In genomic region chr17:28905377-28905916, GRCm38 (mm10) we compare ENCODE assay signal across 16 mouse cellular contexts. TPM values are rescaled to one million over a fixed set of nuclear protein-coding genes. Genes with fewer than 3 reads are reported as not detected.
DNase-seq lines count a peak whose midpoint lies in the region; ATAC-seq and TF ChIP-seq lines count a peak whose summit lies in the region.
"Had no signal": no experiment of that assay in that cellular context is flagged by ENCODE, and none has a peak within 500 bp of the region (broad histone marks: within the 10 kb centered on the region; RNA-seq: fewer than 3 reads in every experiment).

No protein-coding gene starts in this region.

- H3K4me3 ChIP-seq in left cerebral cortex, adult 2 months: 0 out of 2 replicates have a peak overlapping the region, but pooled peaks have one; percentile 22
- no peak overlapping the region for H3K4me3 ChIP-seq in hindbrain, embryonic 12.5 days
- no peak overlapping the region for H3K4me3 ChIP-seq in midbrain, embryonic 16.5 days (ENCODE audit: low read depth, low read length)
- no peak overlapping the region for H3K4me3 ChIP-seq in intestine, embryonic 16.5 days (ENCODE audit: low read length)
- H3K4me3 ChIP-seq: kidney, embryonic 15.5 days; limb, embryonic 13.5 days had no signal

- no peaks in the 10 kb centered on the region for H3K9me3 ChIP-seq in hindbrain, embryonic 12.5 days (replicated peaks)
- no peaks in the 10 kb centered on the region for H3K9me3 ChIP-seq in midbrain, embryonic 16.5 days (replicated peaks; ENCODE audit: control insufficient read depth, low read length, poor library complexity, severe bottlenecking)
- H3K9me3 ChIP-seq in intestine, embryonic 16.5 days (ENCODE audit: control insufficient read depth, low read length): no peaks in the 10 kb centered on the region
- H3K9me3 ChIP-seq: kidney, embryonic 15.5 days; limb, embryonic 13.5 days had no signal

- H3K4me1 ChIP-seq in hindbrain, embryonic 12.5 days: peaks cover 15% of the 10 kb centered on the region
- peaks cover 21% of the 10 kb centered on the region for H3K4me1 ChIP-seq in midbrain, embryonic 16.5 days (ENCODE audit: control insufficient read depth, insufficient read depth, low read length)
- H3K4me1 ChIP-seq in intestine, embryonic 16.5 days (ENCODE audit: control insufficient read depth, insufficient read depth, low read length): peaks cover 12% of the 10 kb centered on the region

- peak in 1 of 2 experiments; percentile 24 for DNase-seq in left cerebral cortex, adult 2 months (ENCODE audit: extremely low spot score in 1 of 2, low spot score in 2 of 2)
- no peak for DNase-seq in left cerebral cortex, postnatal 4 days
- peak; percentile 77 for DNase-seq in NIH3T3 (ENCODE audit: low read depth)
- DNase-seq in lung, postnatal 14 days: no peak
- no peak for DNase-seq in spleen, postnatal 14 days (ENCODE audit: low spot score in 2 of 2)

- intact Hi-C loops in left cerebral cortex, adult 2 months (cut with DNase I): loop anchor here (2.0 kb wide), 1 partner anchor 21 kb away; no protein-coding TSS in a partner anchor
- intact Hi-C loops in left cerebral cortex, postnatal 4 days (cut with DNase I): no loop called here

- no peak for TF ChIP-seq CTCF in left cerebral cortex, adult 2 months (IDR thresholded peaks at IDR 0.05)

- no peak overlapping the region for H3K9ac ChIP-seq in hindbrain, embryonic 12.5 days
- peak overlapping the region; percentile 46; the same call in 1 of the 2 replicates for H3K9ac ChIP-seq in midbrain, embryonic 16.5 days (ENCODE audit: low read depth, low read length)
- H3K9ac ChIP-seq in intestine, embryonic 16.5 days (ENCODE audit: low read depth, low read length): no peak overlapping the region
- H3K9ac ChIP-seq: kidney, embryonic 15.5 days; limb, embryonic 13.5 days had no signal

- no peak overlapping the region for H3K4me2 ChIP-seq in hindbrain, embryonic 12.5 days (replicated peaks)
- H3K4me2 ChIP-seq in midbrain, embryonic 16.5 days (ENCODE audit: low read length): peak overlapping the region; percentile 41
- H3K4me2 ChIP-seq in intestine, embryonic 16.5 days (ENCODE audit: low read depth, low read length): no peak overlapping the region
- H3K4me2 ChIP-seq: kidney, embryonic 15.5 days; limb, embryonic 13.5 days had no signal

- 64% methylated on average over 13 of the region's 13 CpGs for WGBS in hindbrain, embryonic 12.5 days
- whole genome bisulfite sequencing in midbrain, embryonic 16.5 days: 61% methylated on average over 13 of the region's 13 CpGs
- WGBS in intestine, embryonic 16.5 days: 78% methylated on average over 13 of the region's 13 CpGs

- H3K27ac ChIP-seq in left cerebral cortex, adult 2 months: peak overlapping the region; percentile 94
- H3K27ac ChIP-seq in hindbrain, embryonic 12.5 days: peak overlapping the region; percentile 31
- H3K27ac ChIP-seq in midbrain, embryonic 16.5 days (ENCODE audit: low read length): peak overlapping the region; percentile 94
- H3K27ac ChIP-seq in intestine, embryonic 16.5 days (ENCODE audit: low read length): no peak overlapping the region
- H3K27ac ChIP-seq: kidney, embryonic 15.5 days; limb, embryonic 13.5 days had no signal

- no peaks in the 10 kb centered on the region for H3K36me3 ChIP-seq in hindbrain, embryonic 12.5 days
- no peaks in the 10 kb centered on the region for H3K36me3 ChIP-seq in midbrain, embryonic 16.5 days (ENCODE audit: control insufficient read depth, insufficient read depth, low read length)
- H3K36me3 ChIP-seq in intestine, embryonic 16.5 days (ENCODE audit: control insufficient read depth, insufficient read depth, low read length): peaks cover 2% of the 10 kb centered on the region; the same call in 1 of the 2 replicates
- H3K36me3 ChIP-seq: kidney, embryonic 15.5 days; limb, embryonic 13.5 days had no signal

- ATAC-seq in hindbrain, embryonic 12.5 days (ENCODE audit: low FRiP score): no peak
- peak; percentile 21; the same call in 1 of the 2 replicates for ATAC-seq in midbrain, embryonic 16.5 days
- no peak for ATAC-seq in intestine, embryonic 16.5 days

- H3K27me3 ChIP-seq in hindbrain, embryonic 12.5 days: peaks cover 23% of the 10 kb centered on the region
- H3K27me3 ChIP-seq in midbrain, embryonic 16.5 days (ENCODE audit: control insufficient read depth, insufficient read depth, low read depth, low read length): no peaks in the 10 kb centered on the region
- no peaks in the 10 kb centered on the region for H3K27me3 ChIP-seq in intestine, embryonic 16.5 days (replicated peaks; ENCODE audit: control insufficient read depth, insufficient read depth, low read length)

RNA-seq across cellular contexts. Expression of gene 4930539E08Rik, which starts 9.7 kb away (rescaled TPM):
- total RNA-seq in left cerebral cortex, adult 2 months (2021): 10 to 100 TPM in 1 of 2 experiments, 1 to 10 TPM in 1; 9.4 to 11.2 TPM
- total RNA-seq in left cerebral cortex, postnatal 4 days (2021): 1 to 10 TPM; 3.0 to 6.7 TPM
- 0.10 and 0.13 TPM in 2 replicates for polyA plus RNA-seq in hindbrain, embryonic 12.5 days (2016; fragmentation: Nextera tagmentation; extraction: Ambion mirVana)
- 3.0 and 4.0 TPM in 2 replicates for polyA plus RNA-seq in midbrain, embryonic 16.5 days (2015; fragmentation: Nextera tagmentation; extraction: Ambion mirVana)
- 3.9 and 4.2 TPM in 2 replicates for polyA plus RNA-seq in intestine, embryonic 16.5 days (2015; fragmentation: Nextera tagmentation; extraction: Ambion mirVana)
- total RNA-seq: adrenal gland, postnatal 14 days had no signal

RNA-seq across cellular contexts. Expression of gene Pxt1, which starts 38.2 kb away (rescaled TPM):
- total RNA-seq in left cerebral cortex, adult 2 months (2021): not detected
- total RNA-seq in left cerebral cortex, postnatal 4 days (2021): not detected
- not detected in 2 replicates for polyA plus RNA-seq in hindbrain, embryonic 12.5 days (2016; fragmentation: Nextera tagmentation; extraction: Ambion mirVana)
- not detected in 2 replicates for polyA plus RNA-seq in midbrain, embryonic 16.5 days (2015; fragmentation: Nextera tagmentation; extraction: Ambion mirVana)
- polyA plus RNA-seq in intestine, embryonic 16.5 days (2015; fragmentation: Nextera tagmentation; extraction: Ambion mirVana): not detected in 2 replicates
- total RNA-seq: granulocyte monocyte progenitor cell, adult 5-6 weeks; layer of hippocampus, postnatal 10 days had no signal
- polyA plus RNA-seq: embryonic facial prominence, embryonic 11.5 days; heart, postnatal 0 days; limb, embryonic 13.5 days had no signal

RNA-seq across cellular contexts. Expression of gene Kctd20, which starts 46.3 kb away (rescaled TPM):
- 10 to 100 TPM; 65.2 to 74.7 TPM for total RNA-seq in left cerebral cortex, adult 2 months (2021)
- total RNA-seq in left cerebral cortex, postnatal 4 days (2021): 100 to 1,000 TPM in 1 of 2 experiments, 10 to 100 TPM in 1; 99.1 to 109 TPM
- 120 and 122 TPM in 2 replicates for polyA plus RNA-seq in hindbrain, embryonic 12.5 days (2016; fragmentation: Nextera tagmentation; extraction: Ambion mirVana)
- 92.4 and 93.4 TPM in 2 replicates for polyA plus RNA-seq in midbrain, embryonic 16.5 days (2015; fragmentation: Nextera tagmentation; extraction: Ambion mirVana)
- polyA plus RNA-seq in intestine, embryonic 16.5 days (2015; fragmentation: Nextera tagmentation; extraction: Ambion mirVana): 57.0 and 62.3 TPM in 2 replicates

RNA-seq across cellular contexts. Expression of gene Pnpla1, which starts 47.2 kb away (rescaled TPM):
- under 1 TPM; 0.61 to 0.66 TPM for total RNA-seq in left cerebral cortex, adult 2 months (2021)
- total RNA-seq in left cerebral cortex, postnatal 4 days (2021): under 1 TPM; 0.22 to 0.42 TPM
- not detected in 2 replicates for polyA plus RNA-seq in hindbrain, embryonic 12.5 days (2016; fragmentation: Nextera tagmentation; extraction: Ambion mirVana)
- polyA plus RNA-seq in midbrain, embryonic 16.5 days (2015; fragmentation: Nextera tagmentation; extraction: Ambion mirVana): 0.06 TPM in 1 of 2 replicates, not detected in the other
- 1.7 and 1.9 TPM in 2 replicates for polyA plus RNA-seq in intestine, embryonic 16.5 days (2015; fragmentation: Nextera tagmentation; extraction: Ambion mirVana)
- polyA plus RNA-seq: embryonic facial prominence, embryonic 11.5 days; spleen, adult 2 months had no signal
